Mouse (Mus musculus) midbrain, embryonic 11.5 days (tissue): ENCODE measurements around the gene Gm49321. TPM values are rescaled to one million over a fixed set of nuclear protein-coding genes. Genes with fewer than 3 reads are reported as not detected.

ENCODE experiments used
- ATAC-seq: fragments of 200-750 bp; cut with Nextera tagmentation; 2 replicates; pipeline ENCODE4 v1.8.0; 2017; ENCODE audit warnings: moderate TSS enrichment, moderate library complexity; ENCODE audit not compliant: low FRiP score
- DNase-seq: peaks from one replicate; pipeline ENCODE4 v3.0.0; 2015; ENCODE audit warnings: low spot score; ENCODE audit errors: missing footprints
- H3K27ac ChIP-seq: fragments of 300-500 bp; sonication (generic); 2 replicates; pipeline ENCODE4 v1.5.1; 2014; ENCODE audit warnings: low read depth, low read length
- H3K27me3 ChIP-seq: fragments of 300-500 bp; sonication (generic); 2 replicates; pipeline ENCODE4 v1.6.1; 2014; ENCODE audit warnings: mild to moderate bottlenecking, low read length, moderate library complexity, mixed read lengths; ENCODE audit not compliant: control insufficient read depth, insufficient read depth
- H3K36me3 ChIP-seq: fragments of 300-500 bp; sonication (generic); 2 replicates; pipeline ENCODE4 v1.6.1; 2014; ENCODE audit warnings: mild to moderate bottlenecking, low read length, moderate library complexity, mixed read lengths; ENCODE audit not compliant: control insufficient read depth, insufficient read depth
- H3K4me1 ChIP-seq: fragments of 300-500 bp; sonication (generic); 2 replicates; pipeline ENCODE4 v1.6.1; 2014; ENCODE audit warnings: low read length; ENCODE audit not compliant: control insufficient read depth, insufficient read depth
- H3K4me2 ChIP-seq: fragments of 300-500 bp; sonication (generic); 2 replicates; pipeline ENCODE4 v1.6.1; 2014; ENCODE audit warnings: mild to moderate bottlenecking, moderate library complexity
- H3K4me3 ChIP-seq: fragments of 300-500 bp; sonication (generic); 2 replicates; pipeline ENCODE4 v1.5.1; 2014; ENCODE audit warnings: low read depth, low read length
- H3K9ac ChIP-seq: fragments of 300-500 bp; sonication (generic); 2 replicates; pipeline ENCODE4 v1.6.1; 2014; ENCODE audit warnings: low read length
- H3K9me3 ChIP-seq: fragments of 300-500 bp; sonication (generic); 2 replicates; pipeline ENCODE4 v1.6.1; 2016; ENCODE audit warnings: low read length; ENCODE audit not compliant: control insufficient read depth
- WGBS: fragments of 180-500 bp; shearing (Covaris S2); extraction: QIAGEN DNeasy Blood & Tissue Kit; methylation state at CpG from one replicate; pipeline ENCODE4 v1.1.7; 2014; 5-methylcytosine and 5-hydroxymethylcytosine counted together
- polyA plus RNA-seq: library from polyadenylated mRNA; unstranded; fragments of >200 nt; fragmentation: Nextera tagmentation; extraction: Ambion mirVana; gene quantifications from 2 replicates; pipeline ENCODE4 v1.2.1, GENCODE M21; 2014

The Gm49321 gene
- polyA plus RNA-seq, 1 experiment from 2014 or later, result 16.0 TPM

DNA sequence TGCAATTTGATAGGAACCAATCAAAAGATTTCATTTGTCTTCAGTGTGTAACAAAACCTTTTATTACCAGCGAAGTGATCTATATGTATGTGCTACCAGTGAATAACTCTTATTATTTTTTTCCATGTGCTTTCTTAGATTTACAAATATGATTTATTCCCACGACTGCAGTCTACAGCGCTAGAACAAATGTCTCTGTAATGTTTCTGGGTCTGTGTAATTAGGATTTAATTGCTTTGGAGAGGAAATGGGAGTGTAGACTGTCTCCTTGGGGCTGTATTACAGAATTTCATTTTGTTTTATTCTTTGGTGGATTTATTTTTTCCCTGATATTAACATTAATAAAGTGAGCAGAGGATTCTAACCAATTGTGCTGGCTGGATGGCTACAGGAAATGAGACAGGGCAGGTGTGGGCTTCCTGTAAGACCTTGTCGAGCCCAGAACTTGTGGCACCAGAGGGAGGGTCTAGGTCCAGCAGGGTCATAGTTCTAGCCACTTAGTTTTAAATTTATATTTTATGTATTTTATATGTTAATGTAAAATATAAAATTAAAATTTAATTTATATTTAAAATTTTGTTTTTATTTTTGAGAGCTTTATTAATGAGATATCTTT is 51.0 kb downstream of the Gm49321 start:
- H3K27me3 ChIP-seq, result no peaks in the 10 kb centered on the region
- no peaks in the 10 kb centered on the region for H3K9me3 ChIP-seq
- H3K36me3 ChIP-seq, result peaks cover 5% of the 10 kb centered on the region; the same call in 1 of the 2 replicates
- no peak overlapping the region for H3K4me2 ChIP-seq
- H3K4me3 ChIP-seq, result no peak overlapping the region
- DNase-seq, result no peak
- no peaks in the 10 kb centered on the region for H3K4me1 ChIP-seq
- 93% methylated on average over 4 of the region's 4 CpGs for WGBS
- no peak overlapping the region for H3K9ac ChIP-seq
- H3K27ac ChIP-seq, result no peak overlapping the region
- no peak for ATAC-seq

DNA sequence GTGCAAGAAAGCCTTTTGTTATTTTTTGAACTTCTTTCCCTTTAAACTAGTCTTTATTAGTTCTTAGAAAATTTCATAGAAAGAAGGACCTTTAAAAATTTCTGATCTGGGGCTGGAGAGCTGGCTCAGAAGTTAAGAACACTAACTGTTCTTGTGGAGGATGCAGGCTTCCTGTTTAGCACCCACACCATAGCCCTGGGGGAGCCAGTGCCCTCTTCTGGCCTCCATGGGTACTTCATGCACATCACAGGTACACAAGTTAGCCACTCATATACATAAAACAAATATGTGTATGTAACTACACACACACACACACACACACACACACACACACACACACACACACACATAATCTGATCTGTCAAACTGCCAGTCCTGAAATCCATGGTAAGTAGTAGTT is 52.1 kb downstream of the Gm49321 start:
- H3K9ac ChIP-seq, result no peak overlapping the region
- H3K27ac ChIP-seq, result no peak overlapping the region
- H3K4me2 ChIP-seq, result no peak overlapping the region
- H3K4me3 ChIP-seq, result no peak overlapping the region
- no peaks in the 10 kb centered on the region for H3K4me1 ChIP-seq
- no peaks in the 10 kb centered on the region for H3K9me3 ChIP-seq
- no peak for DNase-seq
- no peak for ATAC-seq
- no peaks in the 10 kb centered on the region for H3K27me3 ChIP-seq
- peaks cover 5% of the 10 kb centered on the region; the same call in 1 of the 2 replicates for H3K36me3 ChIP-seq

DNA sequence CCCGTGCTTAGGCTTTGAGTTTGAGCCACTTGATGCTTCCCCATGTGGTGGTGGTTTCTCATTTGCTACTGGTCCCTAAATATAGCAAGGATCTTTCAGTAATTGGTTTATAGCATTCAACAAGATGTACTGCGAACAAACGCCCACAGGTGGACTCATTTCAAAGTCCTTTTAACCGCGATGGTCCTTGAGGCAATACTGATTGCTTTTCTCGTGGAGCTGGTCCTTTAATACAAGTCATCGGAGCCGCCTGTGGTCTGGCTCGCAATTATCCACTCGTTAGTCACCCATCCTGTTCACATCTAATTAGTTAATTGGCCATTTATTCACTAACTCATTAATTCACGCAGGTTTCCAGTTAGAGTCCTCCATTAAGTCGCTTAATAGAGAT is 59.4 kb downstream of the Gm49321 start:
- Histone ChIP-seq H3K27ac (no peak overlapping the region), H3K36me3 (no peaks in the 10 kb centered on the region), H3K4me2 (peak overlapping the region; percentile 88), H3K9me3 (no peaks in the 10 kb centered on the region), H3K9ac (peak overlapping the region; percentile 81), H3K4me1 (peaks cover 6% of the 10 kb centered on the region), H3K27me3 (peaks cover 8% of the 10 kb centered on the region), H3K4me3 (no peak overlapping the region)
- DNase-seq (no peak), ATAC-seq (peak; percentile 9; the same call in 1 of the 2 replicates)
- WGBS, result 60% methylated on average over 12 of the region's 12 CpGs

DNA sequence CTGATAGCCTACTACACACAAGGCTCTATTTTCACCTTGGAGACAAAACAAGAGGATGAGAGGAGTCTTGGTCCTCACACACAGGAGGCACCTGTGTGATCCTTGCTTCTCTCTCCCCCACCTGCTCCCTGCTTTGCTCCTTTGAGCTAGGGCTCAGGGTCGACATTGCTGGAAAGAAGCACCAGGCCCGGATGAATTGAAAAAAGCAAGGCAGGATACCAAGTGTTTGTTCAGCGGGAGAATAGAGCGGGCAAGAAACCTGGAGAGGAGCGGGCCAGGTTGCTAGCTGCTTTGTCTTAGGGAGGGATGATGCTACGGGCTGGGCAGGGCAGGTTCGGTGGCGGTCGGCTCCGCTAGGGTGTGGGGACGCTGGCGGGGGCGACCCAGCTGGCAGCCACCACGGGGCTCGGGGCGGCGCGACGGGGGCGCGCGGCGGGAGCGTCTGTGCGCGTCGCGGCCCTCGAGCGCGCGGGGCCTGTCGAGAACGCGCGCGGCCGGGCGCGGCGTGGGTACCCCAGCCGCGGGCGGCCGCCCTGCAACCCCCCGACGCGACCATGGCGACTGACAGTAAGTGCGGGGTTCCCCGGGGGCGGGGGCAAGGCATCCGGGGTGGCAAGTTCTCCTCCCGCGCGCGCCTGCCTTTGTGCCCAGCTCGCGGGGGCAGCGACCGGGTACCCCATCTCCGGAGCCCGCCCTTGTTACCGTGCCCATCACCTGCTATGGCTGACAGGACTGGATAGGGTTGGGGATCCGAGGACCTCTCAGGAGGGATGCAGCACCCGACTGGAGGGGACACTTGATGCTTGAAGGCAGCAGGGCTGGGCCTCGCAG is 60.1 kb downstream of the Gm49321 start, which contains the start of gene Syt16:
Gene Syt16, plus strand, starts transcription at position 365 of the 831 bp plus-strand sequence.
- Histone ChIP-seq H3K4me1 (peaks cover 6% of the 10 kb centered on the region), H3K9me3 (no peaks in the 10 kb centered on the region), H3K9ac (peak within 1 kb of the TSS; percentile 81), H3K27ac (no peak within 1 kb of the TSS), H3K4me3 (peak within 1 kb of the TSS; percentile 64), H3K36me3 (no peaks in the 10 kb centered on the region), H3K4me2 (peak within 1 kb of the TSS; percentile 88), H3K27me3 (peaks cover 8% of the 10 kb centered on the region)
- ATAC-seq (peak; percentile 76), DNase-seq (peak; percentile 90)
- 2% methylated on average over 65 of the region's 67 CpGs for WGBS

DNA sequence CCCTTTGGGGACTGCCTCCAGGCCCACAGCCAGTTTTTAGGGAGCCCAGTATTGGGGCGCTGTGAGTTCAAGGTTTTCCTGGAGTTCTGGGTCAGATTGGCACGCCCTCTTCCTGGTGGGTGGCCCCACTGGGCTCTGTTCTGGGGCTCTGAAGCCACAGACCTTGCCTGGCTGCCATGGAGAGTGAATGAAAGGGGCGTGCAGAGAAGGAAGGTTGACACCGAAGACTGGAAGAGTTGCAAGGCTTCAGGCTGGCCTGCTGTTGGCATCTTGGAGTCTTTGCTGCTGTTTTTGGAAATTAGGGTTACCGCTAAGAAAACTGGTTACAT is 60.6 kb downstream of the Gm49321 start:
- H3K36me3 ChIP-seq, result no peaks in the 10 kb centered on the region
- DNase-seq (peak; percentile 92), ATAC-seq (peak; percentile 60; the same call in 1 of the 2 replicates)
- 34% methylated on average over 5 of the region's 5 CpGs for WGBS
- H3K4me3 ChIP-seq, result peak overlapping the region; percentile 64
- peaks cover 8% of the 10 kb centered on the region for H3K27me3 ChIP-seq
- H3K9ac ChIP-seq, result peak overlapping the region; percentile 81
- H3K9me3 ChIP-seq, result no peaks in the 10 kb centered on the region
- peaks cover 6% of the 10 kb centered on the region for H3K4me1 ChIP-seq
- H3K4me2 ChIP-seq, result peak overlapping the region; percentile 88
- no peak overlapping the region for H3K27ac ChIP-seq

DNA sequence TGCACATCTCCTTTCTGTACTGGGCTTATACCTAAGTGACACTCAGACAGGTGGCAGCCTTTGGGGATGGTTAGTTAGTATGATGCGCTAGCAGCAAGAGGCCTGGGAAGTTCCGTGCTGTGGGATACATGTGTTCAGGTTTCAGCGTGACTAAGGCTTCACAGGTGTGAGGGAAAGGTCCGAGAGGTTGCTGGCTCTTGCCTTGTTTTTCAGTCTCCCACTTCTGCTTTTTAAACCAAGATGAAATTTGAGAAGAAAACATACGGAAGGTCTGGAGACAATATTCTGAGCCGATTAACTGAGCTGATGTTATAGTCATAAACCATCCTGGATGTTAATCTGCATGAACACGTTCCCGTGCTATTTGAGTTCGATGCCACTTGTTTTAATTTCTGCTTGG is 65.0 kb downstream of the Gm49321 start:
- H3K9ac ChIP-seq, result no peak overlapping the region
- no peaks in the 10 kb centered on the region for H3K9me3 ChIP-seq
- no peak overlapping the region for H3K27ac ChIP-seq
- ATAC-seq (no peak), DNase-seq (no peak)
- H3K4me1 ChIP-seq, result peaks cover 4% of the 10 kb centered on the region
- no peak overlapping the region for H3K4me2 ChIP-seq
- no peaks in the 10 kb centered on the region for H3K36me3 ChIP-seq
- H3K27me3 ChIP-seq, result peaks cover 4% of the 10 kb centered on the region; the same call in 1 of the 2 replicates
- 92% methylated on average over 9 of the region's 9 CpGs for WGBS
- no peak overlapping the region for H3K4me3 ChIP-seq

DNA sequence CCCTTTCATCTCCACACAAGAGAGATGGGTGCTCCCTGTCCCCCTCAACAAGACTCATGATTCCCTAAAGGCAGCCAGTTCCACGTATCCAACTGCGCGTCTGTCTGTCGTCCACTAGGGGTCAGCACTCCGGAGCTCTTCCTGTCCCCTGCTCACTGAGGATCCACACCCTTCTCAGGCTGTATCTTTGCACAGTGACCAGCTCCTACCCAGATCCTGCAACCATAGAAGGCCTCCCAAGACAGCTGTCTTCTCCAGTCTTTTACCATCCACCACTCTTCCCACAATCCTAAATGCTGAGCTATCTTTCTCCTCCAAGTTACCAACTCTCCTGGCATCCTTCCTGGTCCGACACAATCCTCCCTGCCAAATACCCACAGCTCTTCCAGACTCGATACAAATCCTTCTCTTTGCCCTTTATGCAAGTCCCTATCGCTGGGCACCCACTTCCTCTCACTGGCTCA is 72.0 kb downstream of the Gm49321 start:
- Histone ChIP-seq H3K27me3 (no peaks in the 10 kb centered on the region), H3K27ac (no peak overlapping the region), H3K4me2 (no peak overlapping the region), H3K9me3 (no peaks in the 10 kb centered on the region), H3K4me1 (no peaks in the 10 kb centered on the region), H3K4me3 (no peak overlapping the region), H3K9ac (no peak overlapping the region), H3K36me3 (no peaks in the 10 kb centered on the region)
- peak; percentile 90 for DNase-seq
- peak; percentile 59; the same call in 1 of the 2 replicates for ATAC-seq
- 27% methylated on average over 8 of the region's 8 CpGs for WGBS

DNA sequence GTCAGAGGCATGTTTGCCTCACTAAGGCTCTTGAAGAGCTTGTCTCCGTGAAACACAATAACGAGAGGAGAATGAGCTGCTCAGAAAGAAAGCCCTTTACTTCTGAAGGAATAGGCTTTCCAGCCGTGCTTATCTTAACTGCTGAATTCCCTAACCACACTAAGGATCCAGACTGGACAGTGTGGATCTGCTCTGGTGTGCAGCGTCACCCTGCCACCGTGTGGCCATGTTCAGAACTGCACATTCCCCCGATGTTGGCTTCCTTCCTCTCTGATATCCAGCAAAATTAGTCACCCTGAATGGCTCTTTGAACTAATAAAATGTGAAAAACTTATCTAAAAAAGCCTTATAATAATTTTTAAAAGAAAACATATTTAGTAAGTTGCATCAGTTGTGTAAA is 76.3 kb downstream of the Gm49321 start:
- ATAC-seq (peak; percentile 85; the same call in 1 of the 2 replicates), DNase-seq (peak; percentile 99)
- no peak overlapping the region for H3K27ac ChIP-seq
- H3K9ac ChIP-seq, result no peak overlapping the region
- H3K27me3 ChIP-seq, result no peaks in the 10 kb centered on the region
- no peak overlapping the region for H3K4me2 ChIP-seq
- H3K4me3 ChIP-seq, result no peak overlapping the region
- 4% methylated on average over 6 of the region's 6 CpGs for WGBS
- no peaks in the 10 kb centered on the region for H3K9me3 ChIP-seq
- no peaks in the 10 kb centered on the region for H3K36me3 ChIP-seq
- no peaks in the 10 kb centered on the region for H3K4me1 ChIP-seq

DNA sequence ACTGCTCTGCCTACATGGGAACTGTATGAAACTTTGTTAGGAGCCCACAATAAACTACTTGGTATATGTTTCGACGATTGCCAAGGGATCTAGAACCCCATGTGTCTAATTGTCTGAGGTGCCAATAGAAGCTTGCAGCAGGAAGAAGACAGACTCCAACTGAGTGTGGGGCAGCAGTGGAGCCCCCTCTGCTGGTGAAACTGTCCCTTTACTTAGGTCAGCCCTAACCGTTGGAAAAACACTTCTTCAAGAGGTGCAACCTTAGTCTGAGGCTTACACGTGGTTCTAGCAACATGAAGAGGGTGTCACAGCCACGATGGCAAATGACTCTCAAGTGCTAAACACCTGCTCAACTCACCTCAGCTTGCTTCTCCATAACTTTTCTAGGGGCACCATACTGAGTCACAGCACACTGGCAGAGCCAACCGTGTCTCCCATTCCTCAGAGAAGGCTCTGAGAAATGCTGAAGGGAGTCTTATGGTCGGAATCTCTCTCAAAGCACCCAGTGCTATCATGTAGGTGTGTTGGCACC is 77.4 kb downstream of the Gm49321 start:
- ATAC-seq, result no peak
- Histone ChIP-seq H3K4me2 (no peak overlapping the region), H3K4me1 (no peaks in the 10 kb centered on the region), H3K9ac (no peak overlapping the region), H3K9me3 (no peaks in the 10 kb centered on the region), H3K4me3 (no peak overlapping the region), H3K27ac (no peak overlapping the region), H3K27me3 (no peaks in the 10 kb centered on the region), H3K36me3 (no peaks in the 10 kb centered on the region)
- 63% methylated on average over 7 of the region's 7 CpGs for WGBS
- no peak for DNase-seq
